Mouse (Mus musculus) macrophage (primary cell): ENCODE results near the gene Aars2. TPM values are rescaled to one million over a fixed set of nuclear protein-coding genes. Genes with fewer than 3 reads are reported as not detected.

Experiments
- H3K27ac ChIP-seq: fragments of 350-480 bp; formaldehyde crosslinking; 2 replicates; pipeline ENCODE4 v1.9.0; 2021
- H3K36me3 ChIP-seq: fragments of 350-480 bp; formaldehyde crosslinking; 2 replicates; pipeline ENCODE4 v1.9.0; 2021; ENCODE audit errors: inconsistent target
- H3K4me3 ChIP-seq: fragments of 350-480 bp; formaldehyde crosslinking; 2 replicates; pipeline ENCODE4 v1.9.0; 2021; ENCODE audit errors: inconsistent target
- H3K79me2 ChIP-seq: fragments of 350-480 bp; formaldehyde crosslinking; 2 replicates; pipeline ENCODE4 v1.9.0; 2021; ENCODE audit errors: inconsistent target
- WGBS: methylation state at CpG from one replicate; pipeline ENCODE4 v1.1.7; 2026; ENCODE audit warnings: inconsistent platforms; ENCODE audit not compliant: missing documents; 5-methylcytosine and 5-hydroxymethylcytosine counted together
- polyA plus RNA-seq: library from polyadenylated mRNA; stranded (reverse); fragments of 250-400 nt; gene quantifications from 3 replicates; pipeline ENCODE4 v1.2.4, GENCODE M21; 2018; ENCODE audit warnings: inconsistent platforms

Aars2 gene
- polyA plus RNA-seq, 1 experiment from 2014 or later: 1.9 TPM

GRCm38 (mm10) chr17:45487216-45487615 lies 19.4 kb upstream of the Aars2 start:
- WGBS: 11% methylated on average over 5 of the region's 5 CpGs
- Histone ChIP-seq H3K79me2 (no peaks in the 10 kb centered on the region), H3K36me3 (no peaks in the 10 kb centered on the region), H3K4me3 (no peak overlapping the region), H3K27ac (no peak overlapping the region)

- Histone ChIP-seq H3K36me3 (no peaks in the 10 kb centered on the region), H3K79me2 (no peaks in the 10 kb centered on the region), H3K27ac (no peak overlapping the region), H3K4me3 (no peak overlapping the region)
- 76% methylated on average over 21 of the region's 23 CpGs for WGBS
Observed at GRCm38 (mm10) chr17:45488321-45489254, 18.1 kb upstream of the Aars2 start.

- Histone ChIP-seq H3K79me2 (no peaks in the 10 kb centered on the region), H3K4me3 (no peak overlapping the region), H3K36me3 (no peaks in the 10 kb centered on the region), H3K27ac (no peak overlapping the region)
- 92% methylated on average over 6 of the region's 6 CpGs for WGBS
Observed at GRCm38 (mm10) chr17:45489736-45490135, 16.9 kb upstream of the Aars2 start.

GRCm38 (mm10) chr17:45490532-45491154 lies 16.0 kb upstream of the Aars2 start:
- WGBS: 78% methylated on average over 12 of the region's 13 CpGs

GRCm38 (mm10) chr17:45495398-45495797 lies 11.2 kb upstream of the Aars2 start:
- Histone ChIP-seq H3K36me3 (no peaks in the 10 kb centered on the region), H3K79me2 (no peaks in the 10 kb centered on the region), H3K4me3 (no peak overlapping the region), H3K27ac (no peak overlapping the region)
- WGBS: 82% methylated on average over 11 of the region's 11 CpGs

More at GRCm38 (mm10) chr17:45490532-45491154, 16.0 kb upstream of the Aars2 start:
- Histone ChIP-seq H3K4me3 (no peak overlapping the region), H3K36me3 (no peaks in the 10 kb centered on the region), H3K79me2 (no peaks in the 10 kb centered on the region), H3K27ac (no peak overlapping the region)

- no peak overlapping the region for H3K4me3 ChIP-seq
- no peak overlapping the region for H3K27ac ChIP-seq
- no peaks in the 10 kb centered on the region for H3K79me2 ChIP-seq
- WGBS: 91% methylated on average over 13 of the region's 13 CpGs
- H3K36me3 ChIP-seq: no peaks in the 10 kb centered on the region
Observed at GRCm38 (mm10) chr17:45498397-45498796, 8.2 kb upstream of the Aars2 start.

GRCm38 (mm10) chr17:45499516-45499915 lies 7.1 kb upstream of the Aars2 start:
- no peaks in the 10 kb centered on the region for H3K79me2 ChIP-seq
- H3K4me3 ChIP-seq: no peak overlapping the region
- no peak overlapping the region for H3K27ac ChIP-seq
- WGBS: 70% methylated on average over 2 of the region's 2 CpGs
- H3K36me3 ChIP-seq: no peaks in the 10 kb centered on the region

- H3K4me3 ChIP-seq: no peak overlapping the region
- WGBS: 90% methylated on average over 4 of the region's 4 CpGs
- H3K27ac ChIP-seq: no peak overlapping the region
- H3K79me2 ChIP-seq: no peaks in the 10 kb centered on the region
- no peaks in the 10 kb centered on the region for H3K36me3 ChIP-seq
Observed at GRCm38 (mm10) chr17:45500981-45501380, 5.7 kb upstream of the Aars2 start.

GRCm38 (mm10) chr17:45502324-45502723 lies 4.3 kb upstream of the Aars2 start:
- Histone ChIP-seq H3K4me3 (no peak overlapping the region), H3K27ac (no peak overlapping the region), H3K36me3 (no peaks in the 10 kb centered on the region), H3K79me2 (no peaks in the 10 kb centered on the region)
- 45% methylated on average over 4 of the region's 4 CpGs for WGBS

GRCm38 (mm10) chr17:45503301-45503973 lies 3.2 kb upstream of the Aars2 start:
- Histone ChIP-seq H3K36me3 (no peaks in the 10 kb centered on the region), H3K79me2 (no peaks in the 10 kb centered on the region), H3K4me3 (no peak overlapping the region), H3K27ac (no peak overlapping the region)
- 2% methylated on average over 5 of the region's 5 CpGs for WGBS

GRCm38 (mm10) chr17:45505941-45506465 lies 638 bp upstream of the Aars2 start:
- Histone ChIP-seq H3K79me2 (no peaks in the 10 kb centered on the region), H3K4me3 (no peak overlapping the region), H3K36me3 (0 out of 2 replicates have a peak, but pooled peaks cover 8% of the 10 kb centered on the region), H3K27ac (no peak overlapping the region)
- 78% methylated on average over 6 of the region's 6 CpGs for WGBS

- Histone ChIP-seq H3K36me3 (0 out of 2 replicates have a peak, but pooled peaks cover 8% of the 10 kb centered on the region), H3K4me3 (no peak overlapping the region), H3K79me2 (no peaks in the 10 kb centered on the region), H3K27ac (no peak overlapping the region)
- 89% methylated on average over 4 of the region's 4 CpGs for WGBS
Observed at GRCm38 (mm10) chr17:45510871-45511270, 4.2 kb downstream of the Aars2 start.

- 96% methylated on average over 4 of the region's 4 CpGs for WGBS
- Histone ChIP-seq H3K79me2 (no peaks in the 10 kb centered on the region), H3K36me3 (0 out of 2 replicates have a peak, but pooled peaks cover 8% of the 10 kb centered on the region)
Observed at GRCm38 (mm10) chr17:45511757-45512156, 5.1 kb downstream of the Aars2 start.

GRCm38 (mm10) chr17:45515204-45515726 lies 8.6 kb downstream of the Aars2 start:
- WGBS: 94% methylated on average over 14 of the region's 15 CpGs
- Histone ChIP-seq H3K27ac (no peak overlapping the region), H3K4me3 (no peak overlapping the region), H3K36me3 (no peaks in the 10 kb centered on the region), H3K79me2 (no peaks in the 10 kb centered on the region)

More at GRCm38 (mm10) chr17:45511757-45512156, 5.1 kb downstream of the Aars2 start:
- H3K27ac ChIP-seq: no peak overlapping the region
- H3K4me3 ChIP-seq: no peak overlapping the region
